Mouse (Mus musculus) heart, postnatal 0 days (tissue): ENCODE measurements at regions not wholly inside any gene's neighbourhood (a gene's known extent, or its start where the extent isn't known, plus 50 kb on each side); places are given as distances from the start of the nearest gene placed in this dataset.

Experiments used
- ATAC-seq: fragments of 200-750 bp; cut with Nextera tagmentation; 2 replicates; pipeline ENCODE4 v1.8.0; 2017; ENCODE audit warnings: low read depth, moderate number of reproducible peaks, moderate library complexity; ENCODE audit not compliant: insufficient read depth
- DNase-seq: peaks from one replicate; pipeline ENCODE4 v3.0.0-alpha.2; 2016; ENCODE audit warnings: low spot score
- H3K27ac ChIP-seq: fragments of 300-500 bp; sonication (generic); 2 replicates; pipeline ENCODE4 v1.5.1; 2014; ENCODE audit warnings: low read depth, mild to moderate bottlenecking
- H3K27me3 ChIP-seq: fragments of 300-500 bp; sonication (generic); 2 replicates; pipeline ENCODE4 v1.6.1; 2014; ENCODE audit warnings: low read length, mixed read lengths; ENCODE audit not compliant: control insufficient read depth, insufficient read depth
- H3K36me3 ChIP-seq: fragments of 300-500 bp; sonication (generic); replicated peaks from 2 replicates; pipeline ENCODE4 v1.6.1; 2014; ENCODE audit warnings: low read length, mixed read lengths; ENCODE audit not compliant: control insufficient read depth, insufficient read depth
- H3K4me1 ChIP-seq: fragments of 300-500 bp; sonication (generic); 2 replicates; pipeline ENCODE4 v1.6.1; 2014; ENCODE audit warnings: antibody characterized with exemption; ENCODE audit not compliant: control insufficient read depth, insufficient read depth
- H3K4me2 ChIP-seq: fragments of 300-500 bp; sonication (generic); 2 replicates; pipeline ENCODE4 v1.6.1; 2014; ENCODE audit warnings: low read depth, mild to moderate bottlenecking, low read length, moderate library complexity
- H3K4me3 ChIP-seq: fragments of 300-500 bp; sonication (generic); 2 replicates; pipeline ENCODE4 v1.5.1; 2014; ENCODE audit warnings: low read depth, low read length
- H3K9ac ChIP-seq: fragments of 300-500 bp; sonication (generic); replicated peaks from 2 replicates; pipeline ENCODE4 v1.6.1; 2014; ENCODE audit warnings: low read depth, low read length, mixed read lengths
- H3K9me3 ChIP-seq: fragments of 300-500 bp; sonication (generic); replicated peaks from 2 replicates; pipeline ENCODE4 v1.6.1; 2016; ENCODE audit warnings: low read length; ENCODE audit not compliant: control insufficient read depth
- CTCF ChIP-seq: IDR thresholded peaks from 2 replicates; pipeline ENCODE4 v1.5.1; 2016; ENCODE audit warnings: antibody characterized with exemption, control low read depth, low read depth
- EP300 ChIP-seq: IDR thresholded peaks from 2 replicates; pipeline ENCODE4 v1.6.1; 2016; ENCODE audit warnings: antibody characterized with exemption, low read depth
- WGBS: fragments of 180-500 bp; shearing (Covaris S2); extraction: QIAGEN DNeasy Blood & Tissue Kit; methylation state at CpG from one replicate; pipeline ENCODE4 v1.1.7; 2014; 5-methylcytosine and 5-hydroxymethylcytosine counted together

DNA sequence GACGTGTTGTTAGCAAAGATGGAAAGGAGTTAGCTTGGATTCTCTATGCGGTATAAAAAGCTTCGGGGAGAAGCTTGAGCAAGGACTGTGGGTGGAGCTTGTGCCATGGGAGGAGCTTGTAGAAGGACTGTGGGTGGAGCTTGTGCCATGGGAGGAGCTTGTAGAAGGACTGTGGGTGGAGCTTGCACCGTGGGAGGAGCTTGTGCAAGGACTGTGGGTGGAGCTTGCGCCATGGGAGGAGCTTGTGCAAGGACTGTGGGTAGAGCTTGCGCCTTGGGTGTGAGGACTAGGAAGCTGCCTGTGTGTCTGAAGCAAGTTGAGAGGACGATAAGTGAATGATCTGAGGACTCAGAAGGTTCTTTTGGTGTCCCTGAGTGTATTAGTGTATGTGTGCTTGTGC lies 263.1 kb downstream of the Gm45692 start:
- WGBS, result 83% methylated on average over 7 of the region's 7 CpGs
- Histone ChIP-seq H3K4me2 (no peak overlapping the region), H3K27me3 (no peaks in the 10 kb centered on the region), H3K36me3 (no peaks in the 10 kb centered on the region), H3K4me3 (no peak overlapping the region), H3K9me3 (no peaks in the 10 kb centered on the region; the same call in 1 of the 2 replicates), H3K9ac (no peak overlapping the region), H3K4me1 (no peaks in the 10 kb centered on the region), H3K27ac (no peak overlapping the region)
- TF ChIP-seq EP300 (no peak), CTCF (no peak)
- ATAC-seq, result no peak
- no peak for DNase-seq

- Histone ChIP-seq H3K4me2 (no peak overlapping the region), H3K9ac (no peak overlapping the region), H3K27ac (no peak overlapping the region), H3K27me3 (no peaks in the 10 kb centered on the region), H3K36me3 (no peaks in the 10 kb centered on the region), H3K9me3 (no peaks in the 10 kb centered on the region), H3K4me1 (no peaks in the 10 kb centered on the region), H3K4me3 (no peak overlapping the region)
- ATAC-seq (no peak), DNase-seq (no peak)
- TF ChIP-seq CTCF, result no peak
- no peak for TF ChIP-seq EP300
- 44% methylated on average over 3 of the region's 3 CpGs for WGBS
Measured at GRCm38 (mm10) chr8:26383886-26384285, 264.6 kb downstream of the Gm45692 start.

DNA sequence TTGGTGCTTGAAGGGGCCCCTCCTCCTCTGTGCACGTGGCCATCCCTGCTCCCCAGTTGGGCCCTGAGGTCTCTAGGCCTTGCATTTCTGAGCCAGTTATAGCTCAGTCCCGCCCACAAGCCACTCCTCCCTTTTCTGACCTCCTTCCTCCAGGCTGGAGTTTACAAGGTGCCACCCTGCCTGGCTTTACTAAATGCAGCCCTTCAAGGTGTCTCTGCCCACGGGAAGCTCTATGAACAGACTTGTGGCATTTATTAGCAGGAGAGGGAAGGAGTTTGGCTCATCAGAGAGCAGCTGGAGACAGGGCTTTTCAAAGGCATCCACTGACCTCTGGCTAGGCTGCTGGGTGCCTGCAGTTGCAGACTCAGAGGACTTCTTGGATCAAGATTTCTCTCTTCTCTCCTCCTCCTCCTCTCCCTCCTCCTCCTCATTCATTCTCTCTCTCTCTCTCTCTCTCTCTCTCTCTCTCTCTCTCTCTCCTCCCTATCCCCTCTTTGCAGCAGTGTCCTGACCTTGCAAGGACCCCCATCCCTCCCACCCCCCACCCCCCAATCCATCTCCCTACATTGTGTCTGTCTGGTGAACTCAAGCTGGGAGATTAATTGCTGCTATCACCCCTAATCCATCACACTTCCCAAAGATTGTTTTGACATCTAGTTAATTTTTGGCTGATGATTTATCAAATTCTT lies 265.1 kb downstream of the Gm45692 start:
- H3K4me1 ChIP-seq, result no peaks in the 10 kb centered on the region
- no peaks in the 10 kb centered on the region for H3K9me3 ChIP-seq
- no peak overlapping the region for H3K4me3 ChIP-seq
- no peaks in the 10 kb centered on the region for H3K27me3 ChIP-seq
- H3K9ac ChIP-seq, result no peak overlapping the region
- H3K27ac ChIP-seq, result no peak overlapping the region
- WGBS, result 8% methylated on average over 3 of the region's 3 CpGs
- no peak for DNase-seq
- no peaks in the 10 kb centered on the region for H3K36me3 ChIP-seq
- no peak for TF ChIP-seq CTCF
- TF ChIP-seq EP300, result no peak
- no peak overlapping the region for H3K4me2 ChIP-seq
- ATAC-seq, result peak; percentile 51; the same call in 1 of the 2 replicates

GRCm38 (mm10) chr8:26384994-26385345 lies 265.6 kb downstream of the Gm45692 start:
- Histone ChIP-seq H3K9ac (no peak overlapping the region), H3K27me3 (no peaks in the 10 kb centered on the region), H3K27ac (no peak overlapping the region), H3K9me3 (no peaks in the 10 kb centered on the region), H3K4me3 (no peak overlapping the region), H3K4me1 (no peaks in the 10 kb centered on the region), H3K36me3 (no peaks in the 10 kb centered on the region), H3K4me2 (no peak overlapping the region)
- ATAC-seq, result no peak
- 39% methylated on average over 6 of the region's 6 CpGs for WGBS
- TF ChIP-seq CTCF (no peak), EP300 (no peak)
- no peak for DNase-seq

- H3K9ac ChIP-seq, result no peak overlapping the region
- no peaks in the 10 kb centered on the region for H3K27me3 ChIP-seq
- no peaks in the 10 kb centered on the region for H3K36me3 ChIP-seq
- H3K9me3 ChIP-seq, result no peaks in the 10 kb centered on the region
- TF ChIP-seq EP300 (no peak), CTCF (peak; percentile 29)
- no peak overlapping the region for H3K4me3 ChIP-seq
- WGBS, result 58% methylated on average over 6 of the region's 6 CpGs
- H3K27ac ChIP-seq, result no peak overlapping the region
- DNase-seq (no peak), ATAC-seq (no peak)
- H3K4me2 ChIP-seq, result no peak overlapping the region
- no peaks in the 10 kb centered on the region for H3K4me1 ChIP-seq
Measured at GRCm38 (mm10) chr8:26395061-26395460, 275.7 kb downstream of the Gm45692 start.

- 80% methylated on average over 6 of the region's 6 CpGs for WGBS
- DNase-seq (no peak), ATAC-seq (no peak)
- no peak overlapping the region for H3K4me2 ChIP-seq
- H3K36me3 ChIP-seq, result no peaks in the 10 kb centered on the region
- H3K9ac ChIP-seq, result no peak overlapping the region
- H3K27ac ChIP-seq, result no peak overlapping the region
- TF ChIP-seq EP300 (no peak), CTCF (no peak)
- no peak overlapping the region for H3K4me3 ChIP-seq
- no peaks in the 10 kb centered on the region for H3K9me3 ChIP-seq
- H3K4me1 ChIP-seq, result no peaks in the 10 kb centered on the region
- no peaks in the 10 kb centered on the region for H3K27me3 ChIP-seq
Measured at GRCm38 (mm10) chr8:26420002-26420401, 300.7 kb downstream of the Gm45692 start.
